Mouse (Mus musculus) myocyte (in vitro differentiated cells): ENCODE data around the gene Tex52. TPM values are rescaled to one million over a fixed set of nuclear protein-coding genes. Genes with fewer than 3 reads are reported as not detected.

Source experiments
- H3K27me3 ChIP-seq: one replicate; pipeline ENCODE4 v1.6.1; 2011; ENCODE audit not compliant: control insufficient read depth, insufficient read depth, insufficient read length
- H3K36me3 ChIP-seq: one replicate; pipeline ENCODE4 v1.6.1; 2011; ENCODE audit not compliant: control insufficient read depth, insufficient read depth
- H3K4me2 ChIP-seq: one replicate; pipeline ENCODE4 v1.6.1; 2011; ENCODE audit warnings: low read depth, control low read depth
- H3K4me3 ChIP-seq: one replicate; pipeline ENCODE4 v1.5.1; 2011; ENCODE audit warnings: mild to moderate bottlenecking, control low read depth, moderate library complexity
- H3K79me2 ChIP-seq: one replicate; pipeline ENCODE4 v1.6.1; 2011; ENCODE audit not compliant: control insufficient read depth, insufficient read depth
- H3ac ChIP-seq: one replicate; pipeline ENCODE4 v1.6.1; 2011; ENCODE audit not compliant: control insufficient read depth, insufficient read length
- CEBPB ChIP-seq: IDR thresholded peaks from 2 replicates; pipeline ENCODE4 v1.6.1; 2011; ENCODE audit warnings: mild to moderate bottlenecking, moderate library complexity; ENCODE audit not compliant: poor library complexity, insufficient read depth, severe bottlenecking
- E2F4 ChIP-seq: IDR thresholded peaks from one replicate; pipeline ENCODE4 v1.6.1; 2011; ENCODE audit warnings: mild to moderate bottlenecking, control low read depth, moderate library complexity; ENCODE audit not compliant: insufficient read depth
- MAX ChIP-seq: IDR thresholded peaks from one replicate; pipeline ENCODE4 v1.6.1; 2011; ENCODE audit warnings: low read depth, mild to moderate bottlenecking, control low read depth
- MYOD1 ChIP-seq, 3 experiments: IDR thresholded peaks; one replicate each; pipeline ENCODE4 v1.6.1; 2011; ENCODE audit warnings: control low read depth in 2 of 3, low read depth in 2 of 3, mild to moderate bottlenecking in 2 of 3, moderate library complexity in 1 of 3; ENCODE audit not compliant: insufficient read length in 2 of 3, control insufficient read depth in 1 of 3
- MYOG ChIP-seq, 3 experiments: IDR thresholded peaks; one replicate each; pipeline ENCODE4 v1.6.1; 2011; ENCODE audit warnings: control low read depth in 2 of 3, low read depth in 2 of 3, mild to moderate bottlenecking in 2 of 3; ENCODE audit not compliant: insufficient read length in 2 of 3, control insufficient read depth in 1 of 3, insufficient read depth in 1 of 3
- POLR2A ChIP-seq: IDR thresholded peaks from one replicate; pipeline ENCODE4 v1.6.1; 2011; ENCODE audit warnings: low read depth, mild to moderate bottlenecking, control low read depth, moderate library complexity; ENCODE audit not compliant: insufficient read length
- POLR2AphosphoS2 ChIP-seq: IDR thresholded peaks from one replicate; pipeline ENCODE4 v1.6.1; 2011; ENCODE audit warnings: low read depth, control low read depth; ENCODE audit not compliant: insufficient read length
- REST ChIP-seq: IDR thresholded peaks from one replicate; pipeline ENCODE4 v1.6.1; 2011; ENCODE audit warnings: mild to moderate bottlenecking, control low read depth, moderate library complexity; ENCODE audit not compliant: insufficient read depth, insufficient read length
- SRF ChIP-seq: IDR thresholded peaks from one replicate; pipeline ENCODE4 v1.6.1; 2011; ENCODE audit warnings: low read depth; ENCODE audit not compliant: control insufficient read depth, insufficient read length
- TCF12 ChIP-seq: IDR thresholded peaks from one replicate; pipeline ENCODE4 v1.6.1; 2011; ENCODE audit warnings: mild to moderate bottlenecking, control low read depth; ENCODE audit not compliant: poor library complexity, insufficient read depth, severe bottlenecking
- TCF3 ChIP-seq: IDR thresholded peaks from one replicate; pipeline ENCODE4 v1.6.1; 2011; ENCODE audit warnings: low read depth, control low read depth; ENCODE audit not compliant: insufficient read length
- USF1 ChIP-seq: IDR thresholded peaks from one replicate; pipeline ENCODE4 v1.6.1; 2011; ENCODE audit warnings: low read depth, mild to moderate bottlenecking, control low read depth, moderate library complexity
- polyA plus RNA-seq: library from polyadenylated mRNA; unstranded; fragments of >200 nt; fragmentation: generic; extraction: Trizol; gene quantifications from one replicate; pipeline ENCODE4 v1.2.1, GENCODE M21; 2012; ENCODE audit warnings: missing spikeins

Gene Tex52
- 0.13 TPM for polyA plus RNA-seq

GRCm38 (mm10) chr6:128375192-128375591, at the start of gene Tex52, which contains the start of gene Gm44596:
TSS of gene Tex52 (plus strand) at chr6:128375456.
TSS of gene Gm44596 (plus strand) at chr6:128375503.
- peak; percentile 13 for TF ChIP-seq POLR2AphosphoS2
- TF ChIP-seq CEBPB, result no peak
- Histone ChIP-seq H3K36me3 (peaks cover 10% of the 10 kb centered on the region), H3ac (no peak within 1 kb of the TSS)

GRCm38 (mm10) chr6:128334397-128335124, 40.7 kb upstream of the Tex52 start:
- TF ChIP-seq MYOG (IDR thresholded peaks at IDR 0.05; ENCODE audit: control insufficient read depth in 1 of 3, insufficient read depth in 1 of 3, insufficient read length in 2 of 3, low read depth in 2 of 3) (no peak), MYOD1 (IDR thresholded peaks at IDR 0.05; ENCODE audit: control insufficient read depth in 1 of 3, insufficient read length in 2 of 3, low read depth in 2 of 3) (no peak), MAX (no peak), SRF (no peak), TCF12 (no peak), TCF3 (no peak), POLR2AphosphoS2 (no peak), POLR2A (no peak), USF1 (no peak), REST (no peak), CEBPB (no peak), E2F4 (no peak)
- no peak overlapping the region for H3K4me3 ChIP-seq
- no peaks in the 10 kb centered on the region for H3K79me2 ChIP-seq
- H3K27me3 ChIP-seq, result no peaks in the 10 kb centered on the region
- H3K36me3 ChIP-seq, result peaks cover 25% of the 10 kb centered on the region
- H3ac ChIP-seq, result no peak overlapping the region
- H3K4me2 ChIP-seq, result no peak overlapping the region

More at GRCm38 (mm10) chr6:128375192-128375591, at the start of gene Tex52, which contains the start of gene Gm44596:
- H3K27me3 ChIP-seq, result no peaks in the 10 kb centered on the region
- H3K79me2 ChIP-seq, result no peaks in the 10 kb centered on the region
- H3K4me3 ChIP-seq, result no peak within 1 kb of the TSS
- no peak within 1 kb of the TSS for H3K4me2 ChIP-seq

- Histone ChIP-seq H3ac (no peak overlapping the region), H3K27me3 (no peaks in the 10 kb centered on the region), H3K4me2 (no peak overlapping the region), H3K36me3 (peaks cover 9% of the 10 kb centered on the region), H3K4me3 (no peak overlapping the region), H3K79me2 (no peaks in the 10 kb centered on the region)
- TF ChIP-seq TCF3, result no peak
- TF ChIP-seq REST, result no peak
- no peak for TF ChIP-seq POLR2AphosphoS2
- no peak for TF ChIP-seq SRF
- no peak for TF ChIP-seq USF1
- no peak for TF ChIP-seq POLR2A
- TF ChIP-seq TCF12, result no peak
- TF ChIP-seq MYOG (IDR thresholded peaks at IDR 0.05; ENCODE audit: control insufficient read depth in 1 of 3, insufficient read depth in 1 of 3, insufficient read length in 2 of 3, low read depth in 2 of 3), result no peak
These were observed 37.8 kb upstream of the Tex52 start for GRCm38 (mm10) chr6:128337467-128337866.

GRCm38 (mm10) chr6:128338876-128339275, 36.4 kb upstream of the Tex52 start:
- H3K4me2 ChIP-seq, result no peak overlapping the region
- no peak overlapping the region for H3K4me3 ChIP-seq
- TF ChIP-seq REST (no peak), SRF (no peak), MAX (no peak), TCF3 (no peak), USF1 (no peak), MYOG (IDR thresholded peaks at IDR 0.05; ENCODE audit: control insufficient read depth in 1 of 3, insufficient read depth in 1 of 3, insufficient read length in 2 of 3, low read depth in 2 of 3) (no peak), MYOD1 (IDR thresholded peaks at IDR 0.05; ENCODE audit: control insufficient read depth in 1 of 3, insufficient read length in 2 of 3, low read depth in 2 of 3) (no peak)
- H3K79me2 ChIP-seq, result no peaks in the 10 kb centered on the region
- no peaks in the 10 kb centered on the region for H3K27me3 ChIP-seq
- H3K36me3 ChIP-seq, result peaks cover 4% of the 10 kb centered on the region
- no peak overlapping the region for H3ac ChIP-seq

GRCm38 (mm10) chr6:128341956-128342723, 33.1 kb upstream of the Tex52 start:
- no peaks in the 10 kb centered on the region for H3K27me3 ChIP-seq
- TF ChIP-seq USF1, result no peak
- TF ChIP-seq REST, result no peak
- no peak for TF ChIP-seq SRF
- no peak for TF ChIP-seq TCF3
- TF ChIP-seq E2F4, result no peak
- TF ChIP-seq TCF12, result no peak
- TF ChIP-seq POLR2A, result no peak
- no peak for TF ChIP-seq MYOD1 (IDR thresholded peaks at IDR 0.05; ENCODE audit: control insufficient read depth in 1 of 3, insufficient read length in 2 of 3, low read depth in 2 of 3)
- no peak for TF ChIP-seq MAX
- no peak for TF ChIP-seq MYOG (IDR thresholded peaks at IDR 0.05; ENCODE audit: control insufficient read depth in 1 of 3, insufficient read depth in 1 of 3, insufficient read length in 2 of 3, low read depth in 2 of 3)
- no peak for TF ChIP-seq CEBPB
- peaks cover 4% of the 10 kb centered on the region for H3K36me3 ChIP-seq
- H3K4me3 ChIP-seq, result no peak overlapping the region
- H3ac ChIP-seq, result no peak overlapping the region
- no peak overlapping the region for H3K4me2 ChIP-seq
- H3K79me2 ChIP-seq, result peaks cover 4% of the 10 kb centered on the region
